Mouse (Mus musculus): ENCODE data around the gene Ly6g5b. TPM values are rescaled to one million over a fixed set of nuclear protein-coding genes. Genes with fewer than 3 reads are reported as not detected.

The Ly6g5b gene
- polyA plus RNA-seq, 1 experiment from 2014 or later, result 0.40 TPM

- Histone ChIP-seq H3K4me3 (no peak overlapping the region), H3K36me3 (peaks cover 100% of the 10 kb centered on the region), H3K4me1 (peaks cover 10% of the 10 kb centered on the region), H3K9ac (no peak overlapping the region), H3K27me3 (replicated peaks) (no peaks in the 10 kb centered on the region), H3K9me3 (no peaks in the 10 kb centered on the region), H3K4me2 (no peak overlapping the region), H3K27ac (replicated peaks) (no peak overlapping the region)
- 85% methylated on average over 33 of the region's 33 CpGs for WGBS
- ATAC-seq (ENCODE audit: extremely low read depth, insufficient number of reproducible peaks, low FRiP score, low TSS enrichment), result no peak
These were observed 41.4 kb upstream of the Ly6g5b start for GRCm38 (mm10) chr17:35156461-35157200.

DNA sequence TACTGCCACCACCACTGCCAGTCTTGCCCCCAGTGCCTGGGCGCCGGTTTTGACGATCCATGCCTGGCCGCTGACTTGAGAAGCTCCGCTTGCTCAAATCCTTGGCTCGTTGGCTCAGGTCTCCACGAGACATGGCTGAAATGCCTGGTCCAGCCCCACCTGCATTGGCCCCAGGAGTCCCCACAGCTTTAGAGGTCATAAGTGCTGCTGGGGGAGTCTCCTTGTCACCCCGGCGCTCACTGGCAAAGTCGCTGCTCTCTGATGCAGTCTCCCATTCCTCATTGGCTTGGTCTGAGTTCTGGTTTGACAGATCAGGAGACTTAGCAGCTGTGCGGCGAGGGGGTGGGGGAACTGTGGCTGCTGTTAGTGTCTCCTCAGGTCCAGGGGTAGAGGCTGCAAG is 40.2 kb upstream of the Ly6g5b start:
- peaks cover 99% of the 10 kb centered on the region for H3K36me3 ChIP-seq
- H3K9me3 ChIP-seq, result no peaks in the 10 kb centered on the region
- WGBS, result 86% methylated on average over 12 of the region's 12 CpGs
- H3K4me3 ChIP-seq, result no peak overlapping the region
- no peaks in the 10 kb centered on the region for H3K27me3 ChIP-seq (replicated peaks)
- no peak for ATAC-seq (ENCODE audit: extremely low read depth, insufficient number of reproducible peaks, low FRiP score, low TSS enrichment)
- H3K9ac ChIP-seq, result no peak overlapping the region
- no peak overlapping the region for H3K4me2 ChIP-seq
- H3K27ac ChIP-seq (replicated peaks), result no peak overlapping the region
- H3K4me1 ChIP-seq, result no peaks in the 10 kb centered on the region

DNA sequence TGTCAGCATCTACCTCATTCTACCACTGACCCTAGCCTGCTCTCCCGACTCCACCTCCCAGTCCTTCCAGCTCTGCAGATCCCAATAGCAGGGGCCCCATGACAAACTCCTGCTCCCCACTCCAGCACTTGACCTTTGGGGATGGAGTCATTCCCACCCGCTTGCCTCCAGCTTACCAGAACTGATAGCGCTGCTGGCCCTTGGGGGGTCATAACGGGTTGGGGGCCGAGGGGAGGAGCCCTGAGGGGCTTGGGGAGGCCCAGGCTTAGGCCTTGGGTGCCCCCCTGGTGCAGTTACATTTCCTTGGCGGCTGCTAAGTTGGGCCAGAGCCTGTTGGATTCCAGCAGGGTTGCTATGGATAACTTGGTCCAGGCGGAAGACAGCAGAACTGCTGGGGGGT is 39.4 kb upstream of the Ly6g5b start:
- no peak overlapping the region for H3K27ac ChIP-seq (replicated peaks)
- WGBS, result 82% methylated on average over 7 of the region's 7 CpGs
- H3K4me3 ChIP-seq, result no peak overlapping the region
- no peak for ATAC-seq (ENCODE audit: extremely low read depth, insufficient number of reproducible peaks, low FRiP score, low TSS enrichment)
- H3K9ac ChIP-seq, result no peak overlapping the region
- no peaks in the 10 kb centered on the region for H3K27me3 ChIP-seq (replicated peaks)
- H3K4me1 ChIP-seq, result no peaks in the 10 kb centered on the region
- H3K36me3 ChIP-seq, result peaks cover 99% of the 10 kb centered on the region
- no peaks in the 10 kb centered on the region for H3K9me3 ChIP-seq
- H3K4me2 ChIP-seq, result no peak overlapping the region

DNA sequence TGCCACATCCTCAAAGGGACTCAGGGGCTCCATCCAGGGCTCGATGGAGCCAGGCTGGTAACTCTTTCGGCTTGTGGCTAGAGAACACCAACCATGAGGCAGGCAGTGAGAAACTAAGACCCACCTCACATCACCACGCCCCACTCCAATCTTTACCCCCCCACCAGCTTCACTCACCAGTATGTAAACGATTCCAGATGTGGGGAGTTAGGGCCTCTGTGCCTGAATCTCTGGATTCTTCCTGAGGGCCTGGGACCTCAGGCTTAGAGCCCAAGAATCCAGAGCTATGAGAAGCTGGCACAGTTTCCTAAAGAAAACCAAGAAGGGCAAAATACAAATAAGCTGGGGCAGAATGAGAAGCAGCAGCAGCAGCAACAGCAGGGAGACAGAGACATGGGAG is 38.7 kb upstream of the Ly6g5b start:
- no peak overlapping the region for H3K4me3 ChIP-seq
- H3K36me3 ChIP-seq, result peaks cover 99% of the 10 kb centered on the region
- no peak overlapping the region for H3K9ac ChIP-seq
- WGBS, result 80% methylated on average over 4 of the region's 4 CpGs
- H3K27ac ChIP-seq (replicated peaks), result no peak overlapping the region
- no peak overlapping the region for H3K4me2 ChIP-seq
- no peaks in the 10 kb centered on the region for H3K27me3 ChIP-seq (replicated peaks)
- H3K4me1 ChIP-seq, result no peaks in the 10 kb centered on the region
- ATAC-seq (ENCODE audit: extremely low read depth, insufficient number of reproducible peaks, low FRiP score, low TSS enrichment), result no peak
- no peaks in the 10 kb centered on the region for H3K9me3 ChIP-seq

DNA sequence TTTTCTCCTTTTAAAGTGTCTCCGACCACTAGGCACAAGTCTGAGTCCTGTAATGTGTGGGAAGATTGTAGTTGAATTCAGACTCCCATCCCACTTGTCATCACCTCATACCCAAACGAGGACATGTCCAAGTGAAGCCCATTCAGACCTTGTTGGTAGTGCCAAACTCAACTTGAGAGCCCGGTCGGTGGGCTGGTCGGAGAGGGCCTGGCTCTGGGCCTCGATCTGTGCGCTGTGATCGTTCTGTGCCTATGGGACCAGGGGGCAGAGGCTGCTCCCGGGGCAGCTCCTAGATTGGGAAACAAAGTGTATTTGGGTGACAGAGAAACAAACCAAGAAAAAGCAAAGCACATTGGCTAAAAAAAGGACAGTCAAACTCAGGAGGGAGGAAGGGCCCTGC is 37.8 kb upstream of the Ly6g5b start:
- Histone ChIP-seq H3K4me2 (no peak overlapping the region), H3K27ac (replicated peaks) (no peak overlapping the region), H3K4me1 (no peaks in the 10 kb centered on the region), H3K4me3 (no peak overlapping the region), H3K9ac (no peak overlapping the region), H3K27me3 (replicated peaks) (no peaks in the 10 kb centered on the region), H3K9me3 (no peaks in the 10 kb centered on the region), H3K36me3 (peaks cover 99% of the 10 kb centered on the region)
- no peak for ATAC-seq (ENCODE audit: extremely low read depth, insufficient number of reproducible peaks, low FRiP score, low TSS enrichment)
- WGBS, result 72% methylated on average over 9 of the region's 9 CpGs

DNA sequence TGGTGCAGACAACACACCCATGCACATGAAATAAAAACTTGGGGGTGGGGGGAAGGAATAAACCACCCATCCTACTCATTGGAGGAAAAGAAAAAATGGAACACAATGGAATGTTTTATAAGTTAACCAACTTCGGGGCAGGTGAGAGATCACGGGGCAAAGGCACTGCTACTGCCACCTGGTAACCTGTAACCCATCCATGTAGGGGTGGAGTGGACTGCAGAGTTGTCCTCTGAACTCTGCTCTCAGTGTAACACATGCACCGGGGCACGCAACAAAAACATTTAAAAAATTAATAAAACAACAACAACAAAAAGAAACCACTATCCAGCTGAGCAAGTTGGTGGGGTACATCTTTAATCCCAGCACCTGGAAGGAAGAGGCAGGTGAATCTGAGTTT is 36.9 kb upstream of the Ly6g5b start:
- ATAC-seq (ENCODE audit: extremely low read depth, insufficient number of reproducible peaks, low FRiP score, low TSS enrichment), result no peak

GRCm38 (mm10) chr17:35147922-35148639 is 32.9 kb upstream of the Ly6g5b start:
- 0 out of 2 replicates have a peak overlapping the region, but pooled peaks have one; percentile 5 for H3K27ac ChIP-seq (replicated peaks)
- no peaks in the 10 kb centered on the region for H3K4me1 ChIP-seq
- no peaks in the 10 kb centered on the region for H3K27me3 ChIP-seq (replicated peaks)
- no peaks in the 10 kb centered on the region for H3K9me3 ChIP-seq
- H3K9ac ChIP-seq, result no peak overlapping the region
- ATAC-seq (ENCODE audit: extremely low read depth, insufficient number of reproducible peaks, low FRiP score, low TSS enrichment), result no peak
- 68% methylated on average over 5 of the region's 5 CpGs for WGBS
- H3K4me3 ChIP-seq, result no peak overlapping the region
- H3K36me3 ChIP-seq, result peaks cover 99% of the 10 kb centered on the region
- H3K4me2 ChIP-seq, result no peak overlapping the region

More for the DNA sequence above, 36.9 kb upstream of the Ly6g5b start:
- H3K4me3 ChIP-seq, result no peak overlapping the region
- H3K4me2 ChIP-seq, result no peak overlapping the region
- H3K4me1 ChIP-seq, result no peaks in the 10 kb centered on the region
- H3K9me3 ChIP-seq, result no peaks in the 10 kb centered on the region
- H3K27me3 ChIP-seq (replicated peaks), result no peaks in the 10 kb centered on the region
- peaks cover 99% of the 10 kb centered on the region for H3K36me3 ChIP-seq
- H3K9ac ChIP-seq, result no peak overlapping the region
- H3K27ac ChIP-seq (replicated peaks), result no peak overlapping the region
- 92% methylated on average over 4 of the region's 4 CpGs for WGBS

- Histone ChIP-seq H3K9me3 (no peaks in the 10 kb centered on the region), H3K27me3 (replicated peaks) (no peaks in the 10 kb centered on the region), H3K36me3 (peaks cover 99% of the 10 kb centered on the region), H3K27ac (replicated peaks) (0 out of 2 replicates have a peak overlapping the region, but pooled peaks have one; percentile 5), H3K4me2 (no peak overlapping the region), H3K4me1 (no peaks in the 10 kb centered on the region), H3K4me3 (no peak overlapping the region), H3K9ac (no peak overlapping the region)
- no peak for ATAC-seq (ENCODE audit: extremely low read depth, insufficient number of reproducible peaks, low FRiP score, low TSS enrichment)
- 58% methylated on average over 3 of the region's 3 CpGs for WGBS
These were observed 32.1 kb upstream of the Ly6g5b start for GRCm38 (mm10) chr17:35147348-35147747.

- Histone ChIP-seq H3K4me1 (no peaks in the 10 kb centered on the region), H3K27ac (replicated peaks) (no peak overlapping the region), H3K4me2 (no peak overlapping the region), H3K4me3 (no peak overlapping the region), H3K9me3 (no peaks in the 10 kb centered on the region), H3K9ac (no peak overlapping the region), H3K27me3 (replicated peaks) (no peaks in the 10 kb centered on the region), H3K36me3 (peaks cover 99% of the 10 kb centered on the region)
- WGBS, result 86% methylated on average over 5 of the region's 5 CpGs
- no peak for ATAC-seq (ENCODE audit: extremely low read depth, insufficient number of reproducible peaks, low FRiP score, low TSS enrichment)
These were observed 30.9 kb upstream of the Ly6g5b start for GRCm38 (mm10) chr17:35146139-35146538.

DNA sequence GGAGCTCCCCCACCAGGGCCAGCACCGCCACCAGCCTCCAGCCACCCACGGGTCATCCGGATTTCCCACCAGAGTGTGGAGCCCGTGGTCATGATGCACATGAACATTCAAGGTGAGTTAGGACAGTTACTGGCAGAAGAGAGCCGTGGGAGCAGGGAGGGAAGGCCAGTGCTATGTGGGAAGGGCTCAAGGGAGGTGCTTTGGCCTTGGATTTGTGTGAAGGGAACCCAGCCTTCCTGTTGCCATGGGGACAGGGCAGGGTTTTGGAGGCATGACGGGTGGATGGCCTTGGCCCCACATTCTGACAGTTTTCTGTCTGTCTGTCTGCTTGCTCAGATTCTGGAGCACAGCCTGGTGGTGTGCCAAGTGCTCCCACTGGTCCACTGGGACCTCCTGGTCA is 26.7 kb upstream of the Ly6g5b start:
- H3K27me3 ChIP-seq (replicated peaks), result no peaks in the 10 kb centered on the region
- H3K36me3 ChIP-seq, result peaks cover 92% of the 10 kb centered on the region
- H3K27ac ChIP-seq (replicated peaks), result no peak overlapping the region
- H3K4me2 ChIP-seq, result no peak overlapping the region
- no peaks in the 10 kb centered on the region for H3K9me3 ChIP-seq
- H3K4me3 ChIP-seq, result no peak overlapping the region
- WGBS, result 90% methylated on average over 6 of the region's 6 CpGs
- no peak for ATAC-seq (ENCODE audit: extremely low read depth, insufficient number of reproducible peaks, low FRiP score, low TSS enrichment)
- H3K4me1 ChIP-seq, result peaks cover 10% of the 10 kb centered on the region
- no peak overlapping the region for H3K9ac ChIP-seq

DNA sequence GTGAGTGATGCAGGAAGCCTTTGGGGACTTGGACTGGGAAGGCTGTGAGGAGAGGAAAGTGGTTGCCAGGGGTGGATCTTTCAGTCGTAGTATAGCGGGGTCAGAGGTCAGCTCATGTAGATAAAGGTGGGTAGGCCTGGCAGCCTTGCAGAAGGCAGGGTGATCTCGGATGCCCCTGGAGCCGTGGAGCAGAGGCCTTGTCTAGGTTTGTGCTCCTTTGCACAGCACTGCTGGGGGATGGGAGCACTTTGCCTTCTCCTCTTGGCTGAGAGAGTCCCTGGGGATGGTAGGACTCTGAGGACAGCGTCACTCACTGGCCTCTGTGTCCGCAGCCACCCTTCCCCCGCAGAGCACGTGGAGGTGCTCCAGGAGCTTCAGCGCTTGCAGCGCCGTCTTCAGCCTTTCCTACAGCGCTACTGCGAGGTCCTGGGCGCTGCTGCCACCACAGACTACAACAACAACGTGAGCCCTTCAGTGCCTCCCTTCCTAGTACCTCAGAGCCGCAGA is 25.3 kb upstream of the Ly6g5b start:
- Histone ChIP-seq H3K27ac (replicated peaks) (no peak overlapping the region), H3K4me1 (peaks cover 20% of the 10 kb centered on the region), H3K9me3 (no peaks in the 10 kb centered on the region), H3K9ac (no peak overlapping the region), H3K27me3 (replicated peaks) (no peaks in the 10 kb centered on the region), H3K4me2 (no peak overlapping the region), H3K36me3 (peaks cover 78% of the 10 kb centered on the region), H3K4me3 (no peak overlapping the region)
- no peak for ATAC-seq (ENCODE audit: extremely low read depth, insufficient number of reproducible peaks, low FRiP score, low TSS enrichment)
- WGBS, result 75% methylated on average over 16 of the region's 16 CpGs

All from heart, embryonic 13.5 days (tissue).